Mouse (Mus musculus) E14TG2a.4 (cell line): ENCODE results near the gene Fbh1.

ENCODE experiments used
- H3K27me3 ChIP-seq: 2 replicates; pipeline ENCODE4 v1.6.1; 2014; ENCODE audit warnings: low read length, control low read depth; ENCODE audit not compliant: insufficient read depth
- H3K36me3 ChIP-seq: 2 replicates; pipeline ENCODE4 v1.6.1; 2014; ENCODE audit warnings: low read length, control low read depth; ENCODE audit not compliant: insufficient read depth
- H3K4me1 ChIP-seq: replicated peaks from 2 replicates; pipeline ENCODE4 v1.6.1; 2014; ENCODE audit warnings: low read depth, low read length, control low read depth
- H3K4me3 ChIP-seq: replicated peaks from 2 replicates; pipeline ENCODE4 v1.5.1; 2014; ENCODE audit warnings: mild to moderate bottlenecking, low read length
- H3K9me3 ChIP-seq: 2 replicates; pipeline ENCODE4 v1.6.1; 2014; ENCODE audit warnings: low read length, control low read depth
- CTCF ChIP-seq: conservative IDR thresholded peaks from 2 replicates; pipeline ENCODE4 v1.5.1; 2014; ENCODE audit warnings: low read length
- NANOG ChIP-seq: IDR thresholded peaks from 2 replicates; pipeline ENCODE4 v1.6.1; 2014; ENCODE audit warnings: borderline replicate concordance, low read length, mixed read lengths
- POU5F1 ChIP-seq: IDR thresholded peaks from 2 replicates; pipeline ENCODE4 v1.6.1; 2014; ENCODE audit warnings: low read length, borderline replicate concordance

The Fbh1 gene

DNA sequence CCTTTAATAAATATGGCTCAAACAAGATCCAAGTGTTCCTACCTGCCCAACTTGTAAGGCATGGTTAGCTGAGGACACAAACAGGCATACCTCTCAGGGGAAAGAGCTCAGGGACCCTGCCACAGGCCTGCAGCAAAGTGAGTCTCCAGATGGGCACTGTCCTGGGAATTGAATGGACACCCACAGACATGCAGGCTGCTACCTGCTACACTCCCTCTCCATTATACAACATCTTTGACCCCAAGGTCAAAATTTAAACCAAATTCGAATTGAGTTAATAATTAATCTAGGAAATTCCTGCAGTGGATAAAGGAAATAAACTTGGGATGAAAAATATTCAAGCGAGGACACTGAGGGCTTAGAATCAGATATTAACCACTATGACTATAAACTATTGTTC, 81.5 kb downstream of the Fbh1 start:
- TF ChIP-seq POU5F1 (no peak), NANOG (no peak), CTCF (no peak)
- Histone ChIP-seq H3K36me3 (no peaks in the 10 kb centered on the region), H3K4me1 (no peaks in the 10 kb centered on the region), H3K27me3 (no peaks in the 10 kb centered on the region), H3K4me3 (no peak overlapping the region), H3K9me3 (peaks cover 7% of the 10 kb centered on the region)

DNA sequence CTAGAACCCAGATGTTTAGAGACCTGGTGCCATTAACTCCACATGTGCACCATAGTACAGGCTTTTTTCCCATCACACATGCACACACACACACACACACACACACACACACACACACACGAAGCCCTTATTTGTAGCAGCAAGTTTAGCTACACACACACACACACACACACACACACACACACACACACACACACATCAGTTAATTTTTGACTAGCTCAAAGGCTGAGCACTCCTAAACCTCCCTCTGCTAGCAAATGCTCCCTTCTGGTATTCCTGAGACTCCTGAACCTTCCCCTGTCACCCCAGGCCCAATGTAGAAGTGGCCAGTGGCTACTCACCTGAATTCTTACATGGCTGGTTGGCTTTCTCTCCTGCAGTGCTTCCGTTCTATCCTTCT, 83.3 kb downstream of the Fbh1 start:
- TF ChIP-seq NANOG (no peak), CTCF (no peak), POU5F1 (no peak)
- Histone ChIP-seq H3K9me3 (no peaks in the 10 kb centered on the region), H3K36me3 (no peaks in the 10 kb centered on the region), H3K4me1 (no peaks in the 10 kb centered on the region), H3K4me3 (no peak overlapping the region), H3K27me3 (no peaks in the 10 kb centered on the region)

DNA sequence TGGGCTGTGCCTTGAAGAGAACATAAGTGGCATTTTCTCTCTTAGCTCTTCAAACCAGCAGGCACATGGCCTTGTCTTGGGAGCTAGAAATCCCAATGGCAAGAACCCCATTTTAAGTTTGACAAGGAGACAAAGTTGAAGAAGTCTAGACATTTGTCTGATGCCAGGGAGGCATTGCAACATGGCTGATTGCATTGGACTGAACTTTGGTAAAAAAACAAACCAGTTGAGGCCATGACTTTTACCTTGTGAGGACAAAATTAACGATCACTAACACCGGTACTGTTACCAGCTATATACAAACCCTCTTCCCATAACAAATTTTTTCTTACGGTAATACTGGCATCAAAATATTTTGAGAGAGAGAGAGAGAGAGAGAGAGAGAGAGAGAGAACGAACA, 84.0 kb downstream of the Fbh1 start:
- TF ChIP-seq POU5F1, result no peak
- TF ChIP-seq CTCF, result no peak
- no peak for TF ChIP-seq NANOG
- Histone ChIP-seq H3K4me3 (no peak overlapping the region), H3K9me3 (no peaks in the 10 kb centered on the region)

More for the DNA sequence above, 84.0 kb downstream of the Fbh1 start:
- H3K4me1 ChIP-seq, result no peaks in the 10 kb centered on the region
- H3K36me3 ChIP-seq, result no peaks in the 10 kb centered on the region
- H3K27me3 ChIP-seq, result no peaks in the 10 kb centered on the region
